Mouse (Mus musculus) liver, embryonic 14.5 days (tissue): ENCODE data around the gene Tnip3.

Experiments
- CTCF ChIP-seq: IDR thresholded peaks from 2 replicates; pipeline ENCODE4 v1.5.1; 2016; ENCODE audit warnings: antibody characterized with exemption, low read depth, control low read depth
- EP300 ChIP-seq: IDR thresholded peaks from 2 replicates; pipeline ENCODE4 v1.6.1; 2016; ENCODE audit warnings: antibody characterized with exemption, low read depth

- TF ChIP-seq CTCF = no peak
- TF ChIP-seq EP300 = no peak
Observed at GRCm38 (mm10) chr6:65563887-65564656, 39.0 kb downstream of the Tnip3 start.
